Mouse (Mus musculus): ENCODE data around the gene Hdac8. TPM values are rescaled to one million over a fixed set of nuclear protein-coding genes. Genes with fewer than 3 reads are reported as not detected.

Gene Hdac8
- polyA plus RNA-seq (2012; rRNA removed): 0.30 and 1.2 TPM in 2 replicates

GRCm38 (mm10) chrX:102504644-102505481 lies at the start of gene Hdac8:
Hdac8 (minus strand) TSS chrX:102505359.

DNA sequence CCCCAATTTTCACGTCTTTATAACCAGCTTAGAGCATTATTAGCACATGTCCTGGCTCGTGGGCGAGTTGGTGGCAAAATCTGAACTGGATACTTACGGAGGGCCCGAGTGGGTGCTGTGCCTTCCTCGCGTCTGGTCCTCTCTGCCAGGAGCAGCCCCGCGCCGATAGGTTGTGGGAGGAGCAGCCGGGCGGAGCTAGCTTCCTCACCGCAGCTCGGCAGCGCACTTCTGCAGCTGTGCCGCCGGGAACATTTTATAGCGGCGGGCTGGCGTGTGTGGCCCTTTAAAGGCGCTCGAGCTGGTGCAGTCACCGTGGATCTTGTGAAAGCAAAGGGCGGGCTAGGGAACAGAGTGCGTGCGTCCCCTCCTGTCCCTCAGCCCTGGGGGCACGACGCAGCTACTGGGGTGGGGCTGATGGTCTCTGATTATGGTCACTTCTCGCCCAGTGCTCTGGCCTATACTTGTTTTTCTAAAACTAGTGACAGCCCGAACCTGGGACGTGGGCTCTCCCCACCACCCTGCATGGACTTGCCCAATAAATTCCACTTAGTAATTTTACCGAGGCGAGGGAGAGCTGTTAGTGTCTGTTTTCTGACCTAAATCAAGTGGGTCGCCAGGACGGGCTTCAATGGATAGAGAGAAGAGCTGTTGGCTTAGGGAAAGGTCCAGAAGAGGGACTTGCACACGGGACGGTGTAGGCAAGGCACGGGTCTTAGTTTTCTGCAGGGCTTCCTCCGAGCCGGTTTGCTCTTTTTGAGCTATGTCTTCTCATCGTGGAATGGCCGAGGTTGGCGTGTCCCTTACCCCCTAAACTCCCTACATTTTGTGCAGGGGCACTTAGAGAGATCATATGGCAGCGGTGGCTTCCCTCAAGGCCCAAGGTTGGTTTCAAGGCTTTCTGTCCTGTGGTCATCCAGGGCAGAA lies 253.0 kb downstream of the Hdac8 start, which contains the start of gene Cited1:
Gene Cited1, minus strand, starts transcription at position 245 of the 924 bp plus-strand sequence.

Other genes with a start within 250 kb of the Hdac8 start
- 1.8 and 2.7 TPM in 2 replicates for gene Phka1, start 138.9 kb upstream of the Hdac8 start, polyA plus RNA-seq (2012; rRNA removed)
- 3.4 and 3.5 TPM in 2 replicates for gene Gm3880, start 181.6 kb upstream of the Hdac8 start, polyA plus RNA-seq (2012; rRNA removed)
- not detected in 2 replicates for gene Gm9112, start 202.3 kb upstream of the Hdac8 start, polyA plus RNA-seq (2012; rRNA removed)
- not detected in 2 replicates for gene Dmrtc1b, start 202.5 kb upstream of the Hdac8 start, polyA plus RNA-seq (2012; rRNA removed)

Data from stomach, adult 2 months (tissue).